Mouse (Mus musculus): Measurements from ENCODE around the gene Tarm1.

- TF ChIP-seq CTCF (IDR thresholded peaks at IDR 0.05; ENCODE audit: low read depth, low read length), result peak; percentile 81
- TF ChIP-seq POLR2A (IDR thresholded peaks at IDR 0.05; ENCODE audit: extremely low read depth, insufficient read depth, low read length), result no peak
These were observed 53.5 kb downstream of the Tarm1 start for GRCm38 (mm10) chr7:3448737-3449454.
